Mouse (Mus musculus): ENCODE data around the gene Tbx1. TPM values are rescaled to one million over a fixed set of nuclear protein-coding genes. Genes with fewer than 3 reads are reported as not detected.

Gene Tbx1
- total RNA-seq, 1 experiment from 2014 or later = not detected

DNA sequence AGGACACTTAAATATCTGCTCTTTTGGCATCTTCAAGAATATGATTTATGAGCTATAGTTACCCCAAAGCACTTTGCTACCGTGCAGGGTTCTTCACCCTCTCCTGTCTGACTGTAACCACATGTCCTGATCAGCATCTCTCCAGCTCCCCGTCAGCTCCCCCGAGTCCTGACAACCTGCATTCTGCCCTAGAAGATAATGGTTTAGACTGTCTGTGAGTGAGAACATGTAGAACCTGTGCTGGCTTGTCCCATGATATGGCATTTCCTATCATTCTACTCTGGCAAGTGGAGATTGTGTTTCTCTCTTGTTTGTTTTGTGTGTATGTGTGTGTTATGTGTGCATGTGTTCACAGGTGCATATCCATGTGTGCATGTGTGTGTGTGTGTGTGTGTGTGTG is 7.5 kb upstream of the Tbx1 start:
- no peak for ATAC-seq (replicated peaks in 1 of 2; ENCODE audit: insufficient read depth in 1 of 2, low FRiP score in 2 of 2, low TSS enrichment in 1 of 2, low read depth in 1 of 2, poor library complexity in 2 of 2, severe bottlenecking in 2 of 2)

- ATAC-seq (replicated peaks in 1 of 2; ENCODE audit: insufficient read depth in 1 of 2, low FRiP score in 2 of 2, low TSS enrichment in 1 of 2, low read depth in 1 of 2, poor library complexity in 2 of 2, severe bottlenecking in 2 of 2) = no peak
Observed at GRCm38 (mm10) chr16:18596255-18596654, 5.8 kb upstream of the Tbx1 start.

DNA sequence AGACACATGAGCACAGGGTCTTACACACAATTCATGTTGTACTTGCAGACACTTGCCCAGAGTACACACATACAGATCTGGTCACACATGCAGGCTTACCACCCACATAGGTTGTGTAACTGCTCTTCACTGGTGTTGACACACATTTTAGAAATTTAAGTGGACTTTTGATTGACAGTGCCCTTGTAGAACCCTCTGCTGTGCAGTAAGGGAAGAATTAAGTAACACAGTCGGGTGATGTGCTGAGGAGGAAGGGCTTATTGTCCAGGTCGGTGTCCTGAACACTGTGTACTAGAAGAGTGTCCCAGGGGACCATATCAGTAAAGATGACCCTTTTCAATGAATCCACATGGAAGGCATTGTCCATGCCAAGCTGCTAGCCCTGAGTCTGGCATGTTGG is 3.5 kb upstream of the Tbx1 start:
- ATAC-seq (replicated peaks in 1 of 2; ENCODE audit: insufficient read depth in 1 of 2, low FRiP score in 2 of 2, low TSS enrichment in 1 of 2, low read depth in 1 of 2, poor library complexity in 2 of 2, severe bottlenecking in 2 of 2) = no peak

DNA sequence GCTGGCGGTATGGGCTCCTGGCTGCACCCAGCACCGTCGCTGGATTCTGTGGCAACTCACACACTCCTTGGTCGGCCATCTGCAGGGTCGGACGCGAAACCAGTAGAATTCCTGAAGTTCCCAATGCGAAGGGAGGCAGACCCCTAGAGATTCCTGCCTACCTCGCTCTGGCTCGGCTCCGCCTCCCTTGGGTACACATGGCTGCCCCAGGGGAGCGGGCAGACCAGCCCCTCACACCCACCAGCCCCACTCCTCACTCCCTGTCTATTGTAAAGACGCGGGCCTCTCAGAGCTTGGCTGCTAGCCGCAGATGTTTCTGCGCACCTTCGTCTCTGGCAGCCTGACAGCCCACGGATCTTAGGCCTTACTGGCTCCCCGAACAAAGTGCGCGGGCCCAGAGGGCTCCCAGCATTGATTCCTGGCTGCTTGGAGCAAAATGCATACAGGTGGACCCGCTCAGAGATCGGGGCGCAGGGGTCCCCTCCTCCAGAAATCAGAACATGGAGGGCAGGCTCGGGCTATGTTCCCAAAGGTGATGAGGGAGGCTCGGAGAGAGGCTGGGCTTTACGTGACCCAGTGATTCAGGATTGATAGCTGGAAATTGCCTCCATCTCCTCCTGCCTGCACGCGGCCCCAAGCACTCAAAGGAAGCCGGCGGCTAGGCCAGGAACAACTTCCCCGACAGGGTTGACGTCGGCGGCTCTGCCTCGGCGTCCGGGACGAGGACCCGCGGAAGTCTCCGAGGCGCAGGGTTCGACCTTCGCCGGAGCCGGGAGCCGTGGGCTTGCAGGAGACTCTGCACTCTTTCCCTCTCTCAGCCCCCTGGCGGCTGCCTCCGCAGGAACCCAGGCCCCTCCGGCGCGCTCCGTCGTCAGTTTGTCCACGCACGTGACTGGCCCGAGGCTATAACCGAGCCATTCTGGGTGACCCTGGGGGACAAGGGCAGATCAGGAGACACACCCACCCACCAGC is 862 bp upstream of the Tbx1 start:
- ATAC-seq (replicated peaks in 1 of 2; ENCODE audit: insufficient read depth in 1 of 2, low FRiP score in 2 of 2, low TSS enrichment in 1 of 2, low read depth in 1 of 2, poor library complexity in 2 of 2, severe bottlenecking in 2 of 2) = peak; percentile 13 to 46; a peak in 2 of 4 replicates

GRCm38 (mm10) chr16:18589080-18589621 is 1.3 kb downstream of the Tbx1 start:
- no peak for ATAC-seq (replicated peaks in 1 of 2; ENCODE audit: insufficient read depth in 1 of 2, low FRiP score in 2 of 2, low TSS enrichment in 1 of 2, low read depth in 1 of 2, poor library complexity in 2 of 2, severe bottlenecking in 2 of 2)

GRCm38 (mm10) chr16:18588738-18589055 is 1.8 kb downstream of the Tbx1 start:
- no peak for ATAC-seq (replicated peaks in 1 of 2; ENCODE audit: insufficient read depth in 1 of 2, low FRiP score in 2 of 2, low TSS enrichment in 1 of 2, low read depth in 1 of 2, poor library complexity in 2 of 2, severe bottlenecking in 2 of 2)

- ATAC-seq (replicated peaks in 1 of 2; ENCODE audit: insufficient read depth in 1 of 2, low FRiP score in 2 of 2, low TSS enrichment in 1 of 2, low read depth in 1 of 2, poor library complexity in 2 of 2, severe bottlenecking in 2 of 2) = no peak
Observed at GRCm38 (mm10) chr16:18587847-18588737, 2.4 kb downstream of the Tbx1 start.

- ATAC-seq (replicated peaks in 1 of 2; ENCODE audit: insufficient read depth in 1 of 2, low FRiP score in 2 of 2, low TSS enrichment in 1 of 2, low read depth in 1 of 2, poor library complexity in 2 of 2, severe bottlenecking in 2 of 2) = no peak
Observed at GRCm38 (mm10) chr16:18586906-18587546, 3.4 kb downstream of the Tbx1 start.

DNA sequence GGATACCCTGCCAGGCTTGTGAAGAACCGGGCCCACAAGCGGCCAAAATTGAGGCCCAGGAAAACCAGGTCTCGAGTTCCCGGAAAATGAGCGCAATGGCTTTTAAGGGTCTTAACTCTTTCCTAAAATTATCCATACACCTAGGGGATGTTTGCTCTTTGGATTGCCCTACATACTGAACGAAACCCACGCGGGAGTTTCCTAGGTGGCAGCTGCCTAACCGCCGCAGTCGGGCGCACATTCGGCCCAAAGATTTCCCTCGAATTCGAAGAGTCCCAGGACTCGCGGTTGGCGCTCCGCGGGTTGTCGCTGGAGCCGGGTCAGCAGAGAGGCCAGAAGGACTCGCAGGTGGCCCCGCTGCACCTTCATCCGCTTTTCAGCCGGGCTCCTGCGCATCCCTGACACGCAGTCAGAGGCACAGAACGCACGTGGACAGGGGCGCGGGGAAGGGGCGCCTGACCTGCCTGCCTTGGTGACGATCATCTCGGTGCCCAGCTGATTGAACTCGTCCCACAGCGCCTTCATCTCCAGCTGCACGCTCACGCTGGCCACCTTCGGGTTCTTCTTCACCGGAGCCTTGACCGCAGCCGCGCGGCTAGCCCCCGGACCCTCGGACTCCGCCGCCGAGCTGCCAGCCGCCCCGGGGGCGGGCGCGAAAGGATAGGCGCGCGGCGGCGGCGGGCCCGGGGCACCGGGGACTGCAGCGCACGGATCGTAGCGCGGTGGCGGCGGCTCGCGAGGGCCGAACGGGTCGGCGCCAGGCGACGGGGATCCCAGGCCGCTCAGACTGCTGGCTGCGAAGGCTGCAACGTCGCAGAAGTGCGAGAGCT is 4.2 kb downstream of the Tbx1 start:
- no peak for ATAC-seq (replicated peaks in 1 of 2; ENCODE audit: insufficient read depth in 1 of 2, low FRiP score in 2 of 2, low TSS enrichment in 1 of 2, low read depth in 1 of 2, poor library complexity in 2 of 2, severe bottlenecking in 2 of 2)

GRCm38 (mm10) chr16:18585676-18586075 is 4.8 kb downstream of the Tbx1 start:
- ATAC-seq (replicated peaks in 1 of 2; ENCODE audit: insufficient read depth in 1 of 2, low FRiP score in 2 of 2, low TSS enrichment in 1 of 2, low read depth in 1 of 2, poor library complexity in 2 of 2, severe bottlenecking in 2 of 2) = no peak

DNA sequence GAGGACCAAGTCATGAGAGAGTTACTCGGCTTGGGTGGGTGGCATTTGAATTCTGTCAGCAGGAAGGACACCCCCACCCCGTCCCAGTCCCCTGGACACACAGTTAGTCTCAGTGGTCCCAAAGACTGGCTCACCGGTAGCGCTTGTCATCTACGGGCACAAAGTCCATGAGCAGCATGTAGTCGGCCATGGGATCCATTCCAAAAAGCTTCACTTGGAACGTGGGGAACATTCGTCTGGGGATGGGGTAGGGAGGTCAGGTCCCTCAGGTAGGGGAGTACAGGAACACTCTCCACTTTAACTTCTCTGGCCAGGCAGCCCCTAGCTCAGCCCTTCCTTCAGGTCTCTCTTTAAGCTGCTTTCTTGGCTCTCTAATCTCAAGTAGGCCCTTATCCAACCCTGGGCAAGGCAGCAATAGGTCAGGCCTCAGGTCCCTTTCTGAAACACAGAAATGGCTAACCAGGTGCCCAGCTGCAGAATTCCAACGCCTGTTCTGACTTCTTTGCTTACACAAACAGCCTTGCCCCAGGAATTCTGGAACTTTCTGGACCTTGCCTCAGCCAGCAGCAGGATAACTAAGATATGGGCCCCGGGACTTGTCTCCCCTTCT is 5.5 kb downstream of the Tbx1 start:
- ATAC-seq (replicated peaks in 1 of 2; ENCODE audit: insufficient read depth in 1 of 2, low FRiP score in 2 of 2, low TSS enrichment in 1 of 2, low read depth in 1 of 2, poor library complexity in 2 of 2, severe bottlenecking in 2 of 2) = no peak

GRCm38 (mm10) chr16:18583673-18584357 is 6.7 kb downstream of the Tbx1 start:
- no peak for ATAC-seq (replicated peaks in 1 of 2; ENCODE audit: insufficient read depth in 1 of 2, low FRiP score in 2 of 2, low TSS enrichment in 1 of 2, low read depth in 1 of 2, poor library complexity in 2 of 2, severe bottlenecking in 2 of 2)

- ATAC-seq (replicated peaks in 1 of 2; ENCODE audit: insufficient read depth in 1 of 2, low FRiP score in 2 of 2, low TSS enrichment in 1 of 2, low read depth in 1 of 2, poor library complexity in 2 of 2, severe bottlenecking in 2 of 2) = no peak
Observed at GRCm38 (mm10) chr16:18583169-18583568, 7.3 kb downstream of the Tbx1 start.

- no peak for ATAC-seq (replicated peaks in 1 of 2; ENCODE audit: insufficient read depth in 1 of 2, low FRiP score in 2 of 2, low TSS enrichment in 1 of 2, low read depth in 1 of 2, poor library complexity in 2 of 2, severe bottlenecking in 2 of 2)
Observed at GRCm38 (mm10) chr16:18582426-18583148, 7.9 kb downstream of the Tbx1 start.

- ATAC-seq (replicated peaks in 1 of 2; ENCODE audit: insufficient read depth in 1 of 2, low FRiP score in 2 of 2, low TSS enrichment in 1 of 2, low read depth in 1 of 2, poor library complexity in 2 of 2, severe bottlenecking in 2 of 2) = 0 out of 4 replicates have a peak, but pooled peaks of 1 of the 2 experiments have one; percentile 7
Observed at GRCm38 (mm10) chr16:18581623-18582205, 8.8 kb downstream of the Tbx1 start.
